Mouse (Mus musculus) thymus, postnatal 4 days (tissue): ENCODE measurements around the gene Ikzf3.
A peak's percentile ranks its signal among the peaks of the same experiment; 100 is the strongest.

Experiments used
- DNase-seq: peaks from one replicate; pipeline ENCODE4 v3.0.0; 2021

Gene Ikzf3

DNA sequence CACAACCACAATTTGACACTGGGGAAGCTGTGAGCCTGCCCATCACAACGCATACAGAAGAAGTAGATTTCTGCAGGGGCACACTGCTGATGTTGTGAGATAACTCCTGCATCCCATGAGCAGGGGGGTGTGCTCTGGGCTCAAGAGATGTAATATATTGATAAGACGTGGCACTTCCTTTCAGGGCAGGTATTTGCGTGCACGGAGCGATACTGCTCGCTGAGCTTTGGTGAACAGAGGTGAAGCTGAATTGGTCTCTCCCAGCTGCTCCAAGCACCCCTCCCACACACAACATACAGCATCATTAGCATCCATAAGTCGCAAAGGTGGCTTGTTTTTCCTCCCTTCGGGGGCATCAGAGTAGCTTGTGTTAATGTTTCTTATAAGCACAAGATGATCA lies 35.7 kb downstream of the Ikzf3 start:
- DNase-seq = no peak

DNA sequence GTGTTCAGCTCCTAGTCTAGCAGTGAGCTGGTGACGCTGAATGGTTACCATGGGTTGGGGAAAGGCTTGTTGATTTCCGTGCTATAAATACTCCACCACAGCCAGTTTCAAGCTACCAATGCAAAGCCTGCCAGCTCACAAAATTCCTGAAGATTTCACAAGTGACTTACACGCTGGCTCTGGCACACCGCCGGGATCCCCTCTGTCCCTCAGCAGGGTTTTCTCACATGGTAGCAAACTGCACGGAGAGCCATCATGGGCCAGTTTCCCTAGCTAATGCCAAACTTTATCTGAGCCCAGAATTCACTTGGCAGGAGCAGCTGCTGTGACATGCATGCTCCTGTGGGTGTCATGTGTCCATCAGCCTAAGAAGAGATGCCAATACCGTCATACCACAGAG lies 36.4 kb downstream of the Ikzf3 start:
- DNase-seq = no peak

- DNase-seq = no peak
These were observed 40.9 kb downstream of the Ikzf3 start for GRCm38 (mm10) chr11:98504926-98505325.

GRCm38 (mm10) chr11:98497388-98498288 lies 48.2 kb downstream of the Ikzf3 start:
- DNase-seq = peak; percentile 56

DNA sequence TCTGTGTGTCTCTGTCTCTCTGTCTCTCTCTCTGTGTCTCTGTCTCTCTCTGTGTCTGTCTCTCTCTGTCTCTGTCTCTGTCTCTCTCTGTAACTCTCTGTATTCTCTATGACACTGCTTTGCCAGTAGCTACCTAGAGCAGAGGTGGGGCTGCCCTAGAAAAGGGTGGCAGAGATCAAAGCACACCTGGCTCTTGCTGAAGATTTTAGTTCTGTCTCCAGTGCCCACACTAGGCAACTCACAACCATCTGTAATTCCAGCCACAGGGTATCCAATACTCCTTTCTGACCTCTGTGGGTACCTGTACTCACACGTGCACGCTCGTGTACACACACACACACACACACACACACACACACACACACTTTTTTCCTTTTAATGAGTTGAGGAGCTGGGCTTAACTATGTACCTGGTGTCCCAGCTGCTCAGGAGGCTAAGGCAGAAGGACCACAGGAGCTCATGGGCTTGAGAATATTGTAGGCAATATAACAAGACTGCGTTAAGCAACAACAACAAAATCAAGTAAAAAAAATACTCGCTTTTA lies 50.6 kb downstream of the Ikzf3 start:
- peak; percentile 55 for DNase-seq

- no peak for DNase-seq
These were observed 52.4 kb downstream of the Ikzf3 start for GRCm38 (mm10) chr11:98493394-98493793.

DNA sequence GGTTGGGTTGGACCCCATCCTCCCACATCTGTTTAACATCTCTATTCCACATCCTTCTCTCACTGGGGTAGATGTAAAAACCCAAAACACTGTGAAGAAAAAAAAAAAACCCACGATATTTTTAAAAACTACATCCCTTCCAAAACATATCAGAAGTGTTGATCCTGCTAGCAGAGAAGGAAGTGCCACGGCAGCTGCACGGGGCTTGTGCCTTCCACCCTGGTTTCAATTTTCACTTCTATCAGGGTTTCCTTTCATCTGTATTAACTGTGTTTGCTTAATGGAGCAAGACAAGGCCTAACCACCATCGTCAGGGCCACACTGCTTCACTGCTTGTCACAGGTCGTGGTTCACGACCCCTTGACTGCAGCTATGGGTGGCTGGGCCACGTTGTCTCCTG lies 52.9 kb downstream of the Ikzf3 start:
- DNase-seq = peak; percentile 55

GRCm38 (mm10) chr11:98491571-98491970 lies 54.3 kb downstream of the Ikzf3 start:
- DNase-seq = no peak

- no peak for DNase-seq
These were observed 57.1 kb downstream of the Ikzf3 start for GRCm38 (mm10) chr11:98488540-98489234.

- no peak for DNase-seq
These were observed 58.2 kb downstream of the Ikzf3 start for GRCm38 (mm10) chr11:98487526-98488040.

DNA sequence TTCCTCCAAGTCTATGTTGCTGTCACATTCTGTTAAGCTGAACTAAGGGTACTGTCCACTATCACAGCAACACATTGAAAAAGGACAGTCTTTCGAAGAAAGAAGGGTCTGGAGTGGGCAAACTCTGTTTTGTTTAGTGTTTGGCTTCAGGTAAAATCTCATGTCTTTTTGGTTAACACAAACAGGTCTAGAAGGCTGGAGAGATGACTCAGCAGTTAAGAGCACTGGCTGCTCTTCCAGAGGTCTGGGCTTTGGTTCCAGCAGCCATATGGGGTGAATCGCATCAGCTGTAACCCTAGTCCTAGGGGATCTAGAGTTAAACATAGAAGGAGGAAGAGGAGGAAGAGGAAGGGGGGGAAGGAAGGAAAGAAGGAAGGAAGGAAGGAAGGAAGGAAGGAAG lies 60.1 kb downstream of the Ikzf3 start:
- no peak for DNase-seq

DNA sequence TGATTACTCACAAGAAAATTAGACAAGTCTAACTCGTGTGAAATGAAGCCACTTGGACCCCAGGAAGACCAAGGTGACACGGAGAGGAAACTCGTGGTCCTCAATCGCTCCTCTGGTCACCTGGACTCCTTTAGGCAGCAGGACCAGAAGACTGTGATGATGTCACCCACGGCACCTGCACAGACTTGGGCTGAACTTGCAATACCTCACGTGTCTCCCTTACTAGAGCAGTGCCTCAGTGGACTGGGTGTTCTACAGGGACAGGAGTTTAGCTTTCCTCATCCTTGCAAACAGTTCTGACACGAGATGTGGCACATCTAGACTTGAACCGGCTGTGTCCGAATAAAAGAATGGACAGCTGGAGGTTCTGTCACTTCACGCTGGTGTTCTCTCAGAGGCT lies 63.8 kb downstream of the Ikzf3 start:
- DNase-seq = no peak

DNA sequence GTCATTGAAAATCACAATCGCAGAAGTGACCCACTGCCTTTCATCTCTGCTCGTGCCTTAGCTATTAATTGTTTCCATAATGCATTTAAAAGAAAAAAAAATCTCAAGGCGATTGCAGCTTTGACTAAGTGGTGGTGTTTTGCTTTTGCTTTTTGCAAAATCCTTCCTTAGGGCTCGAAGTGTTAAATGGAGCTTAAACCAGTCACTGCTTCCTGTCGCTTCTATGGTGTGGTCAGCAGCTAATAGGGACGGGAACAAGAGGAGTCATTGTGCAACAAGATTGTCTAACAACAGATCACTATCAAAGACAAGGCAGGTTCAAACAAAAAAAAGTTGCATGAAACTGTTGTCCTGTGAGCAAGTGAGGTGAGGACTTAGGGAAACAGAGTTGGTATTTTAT lies 64.6 kb downstream of the Ikzf3 start:
- DNase-seq = no peak

GRCm38 (mm10) chr11:98479940-98480497 lies 65.8 kb downstream of the Ikzf3 start:
- peak; percentile 23 for DNase-seq

- peak; percentile 41 for DNase-seq
These were observed 66.5 kb downstream of the Ikzf3 start for GRCm38 (mm10) chr11:98479026-98479939.

DNA sequence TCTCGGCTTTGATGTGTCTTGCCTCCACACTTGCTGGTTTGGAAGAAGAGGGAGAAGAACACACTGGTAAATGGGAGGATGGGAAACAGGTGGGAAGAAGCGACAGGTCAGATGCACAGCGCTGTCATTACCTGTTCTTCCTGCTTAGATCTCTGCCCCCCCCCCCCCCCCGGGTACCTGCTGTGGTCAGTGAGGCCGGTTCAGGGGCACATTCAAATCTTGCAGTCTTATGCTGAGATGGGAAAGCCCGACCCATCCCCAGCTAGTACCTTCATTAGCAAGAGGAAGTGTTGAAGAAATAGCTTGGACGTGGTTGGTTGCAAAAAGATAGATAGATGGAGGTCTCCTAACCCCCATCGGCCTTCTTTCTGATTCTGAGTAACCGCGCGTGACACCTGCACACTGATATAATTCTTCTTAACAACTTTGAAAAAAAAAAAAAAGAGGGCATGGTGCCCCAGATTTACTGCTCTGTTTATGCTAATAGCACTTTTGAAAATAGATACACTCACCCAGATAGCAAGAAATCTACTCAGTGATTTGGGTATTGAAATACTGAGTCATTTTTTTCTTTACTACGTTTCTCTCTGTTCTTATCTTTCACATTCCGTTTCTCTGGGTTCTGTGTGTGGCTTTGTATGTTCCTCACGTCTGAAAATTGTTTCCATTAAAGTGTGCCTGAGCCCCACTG lies 68.7 kb downstream of the Ikzf3 start:
- no peak for DNase-seq

DNA sequence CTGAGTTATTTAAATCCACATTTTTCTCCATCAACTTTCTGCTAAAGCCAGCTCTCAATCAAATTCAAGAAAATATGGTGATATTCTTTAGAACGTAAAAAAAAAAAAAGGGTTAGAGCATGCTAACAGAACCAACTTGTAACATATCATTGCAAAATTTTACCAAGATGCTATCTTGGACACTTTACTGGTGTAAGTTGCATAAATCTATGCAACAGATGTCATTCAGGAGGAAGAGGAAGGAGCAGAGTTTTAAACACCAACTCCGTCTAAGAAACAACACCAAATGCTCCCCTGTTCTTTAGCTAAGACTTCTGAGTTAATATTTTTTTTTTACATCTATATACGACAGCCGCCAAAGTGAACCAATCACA lies 69.4 kb downstream of the Ikzf3 start:
- no peak for DNase-seq

DNA sequence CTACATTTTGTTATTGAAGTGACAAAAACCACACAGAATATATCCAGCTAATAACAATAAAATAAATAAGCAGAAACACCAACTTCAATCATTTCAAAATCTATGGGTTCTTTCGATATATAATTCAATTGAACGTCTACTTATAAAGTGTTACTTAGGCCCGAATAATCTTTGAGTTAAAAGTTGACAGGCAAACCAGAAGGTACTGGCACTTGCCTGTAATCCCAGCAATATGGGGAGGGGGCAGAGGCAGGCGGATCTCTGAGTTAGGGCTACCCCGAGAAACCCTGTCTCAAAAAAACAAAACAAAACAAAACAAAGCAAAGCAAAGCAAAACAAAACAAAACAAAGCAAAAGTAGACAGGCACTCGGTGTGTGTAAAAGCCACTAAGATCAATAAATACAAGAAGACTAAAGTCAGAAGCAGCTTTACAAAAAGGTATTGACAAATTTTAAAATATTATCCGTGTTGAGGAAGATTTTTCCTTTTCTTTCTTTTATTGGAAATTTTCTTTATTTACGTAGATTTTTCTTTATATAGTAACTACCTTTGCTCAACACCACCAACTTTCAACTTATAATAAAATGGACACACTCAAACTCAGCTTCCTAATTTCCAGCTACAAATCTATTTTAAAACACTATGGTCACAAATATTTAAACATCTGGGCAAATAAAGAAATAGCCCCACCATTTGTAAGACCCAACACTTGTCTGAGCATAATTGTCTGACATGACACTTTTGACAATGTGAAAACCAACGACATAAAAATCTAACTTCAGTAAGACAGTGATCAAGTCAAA lies 70.0 kb downstream of the Ikzf3 start:
- DNase-seq = no peak

GRCm38 (mm10) chr11:98474967-98475366 lies 70.9 kb downstream of the Ikzf3 start:
- DNase-seq = no peak

DNA sequence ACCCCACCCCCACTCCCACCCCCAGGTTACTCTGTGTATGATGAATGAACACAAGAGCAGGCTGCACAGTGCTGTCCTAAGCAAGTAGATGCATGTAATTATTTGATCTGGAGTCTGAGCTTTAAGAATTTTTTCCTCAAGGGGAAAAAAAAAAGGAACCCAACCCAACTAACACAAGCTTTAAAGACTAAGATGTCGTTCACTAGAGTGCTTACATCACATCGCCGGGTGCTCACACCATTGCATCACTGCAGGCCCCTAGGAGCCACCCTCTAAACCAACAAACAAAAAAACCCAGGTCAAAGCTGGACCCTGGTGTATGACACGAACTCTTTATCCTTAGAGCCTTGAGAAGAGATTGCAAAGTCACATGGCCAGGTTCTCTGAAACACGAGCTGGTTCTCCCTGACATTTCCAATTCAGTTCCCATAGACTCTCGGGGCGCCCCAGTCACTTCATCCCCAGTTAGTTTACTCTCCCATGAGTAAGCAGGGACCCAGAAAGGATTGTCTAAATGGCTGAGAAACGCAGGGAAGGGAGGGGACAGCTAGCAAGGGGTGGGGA lies 71.8 kb downstream of the Ikzf3 start:
- DNase-seq = no peak
